Mouse (Mus musculus) macrophage (primary cell): ENCODE data around the gene Gm44596. TPM values are rescaled to one million over a fixed set of nuclear protein-coding genes. Genes with fewer than 3 reads are reported as not detected.

Experiments used
- polyA plus RNA-seq: library from polyadenylated mRNA; stranded (reverse); fragments of 250-400 nt; gene quantifications from 3 replicates; pipeline ENCODE4 v1.2.4, GENCODE M21; 2018; ENCODE audit warnings: inconsistent platforms

Gene Gm44596
- polyA plus RNA-seq, 1 experiment from 2014 or later = not detected

Other genes with a start within 250 kb of the Gm44596 start
- 0.21 to 0.56 TPM (median 0.36 TPM) in 3 replicates for gene Tspan9, start 231.9 kb upstream of the Gm44596 start, polyA plus RNA-seq
- not detected in 3 replicates for gene Tead4, start 74.7 kb upstream of the Gm44596 start, polyA plus RNA-seq
- 4.4 to 7.7 TPM (median 4.6 TPM) in 3 replicates for gene Tulp3, start 19.7 kb upstream of the Gm44596 start, polyA plus RNA-seq
- gene Rhno1, start 12.6 kb upstream of the Gm44596 start, polyA plus RNA-seq = 10.4 to 13.5 TPM (median 12.6 TPM) in 3 replicates
- gene Foxm1, start 12.5 kb upstream of the Gm44596 start, polyA plus RNA-seq = 1.3 to 6.1 TPM (median 4.1 TPM) in 3 replicates
- gene Tex52, start within 50 bp of the Gm44596 start, polyA plus RNA-seq = not detected in 3 replicates
- gene Nrip2, start 23.8 kb downstream of the Gm44596 start, polyA plus RNA-seq = not detected in 3 replicates
- 3.9 to 5.2 TPM (median 5.2 TPM) in 3 replicates for gene Itfg2, start 49.4 kb downstream of the Gm44596 start, polyA plus RNA-seq
- 27.4 to 67.4 TPM (median 49.4 TPM) in 3 replicates for gene Fkbp4, start 63.2 kb downstream of the Gm44596 start, polyA plus RNA-seq
- not detected in 3 replicates for gene Pzp, start 151.2 kb downstream of the Gm44596 start, polyA plus RNA-seq
- gene A2ml1, start 206.1 kb downstream of the Gm44596 start, polyA plus RNA-seq = not detected in 3 replicates
- not detected in 3 replicates for gene Klrb1a, start 248.0 kb downstream of the Gm44596 start, polyA plus RNA-seq